Mouse (Mus musculus): Measurements from ENCODE around the gene Auts2. TPM values are rescaled to one million over a fixed set of nuclear protein-coding genes. Genes with fewer than 3 reads are reported as not detected.
A peak's percentile ranks its signal among the peaks of the same experiment; 100 is the strongest.

Gene Auts2
- polyA plus RNA-seq, 1 experiment from 2014 or later: 69.8 TPM

DNA sequence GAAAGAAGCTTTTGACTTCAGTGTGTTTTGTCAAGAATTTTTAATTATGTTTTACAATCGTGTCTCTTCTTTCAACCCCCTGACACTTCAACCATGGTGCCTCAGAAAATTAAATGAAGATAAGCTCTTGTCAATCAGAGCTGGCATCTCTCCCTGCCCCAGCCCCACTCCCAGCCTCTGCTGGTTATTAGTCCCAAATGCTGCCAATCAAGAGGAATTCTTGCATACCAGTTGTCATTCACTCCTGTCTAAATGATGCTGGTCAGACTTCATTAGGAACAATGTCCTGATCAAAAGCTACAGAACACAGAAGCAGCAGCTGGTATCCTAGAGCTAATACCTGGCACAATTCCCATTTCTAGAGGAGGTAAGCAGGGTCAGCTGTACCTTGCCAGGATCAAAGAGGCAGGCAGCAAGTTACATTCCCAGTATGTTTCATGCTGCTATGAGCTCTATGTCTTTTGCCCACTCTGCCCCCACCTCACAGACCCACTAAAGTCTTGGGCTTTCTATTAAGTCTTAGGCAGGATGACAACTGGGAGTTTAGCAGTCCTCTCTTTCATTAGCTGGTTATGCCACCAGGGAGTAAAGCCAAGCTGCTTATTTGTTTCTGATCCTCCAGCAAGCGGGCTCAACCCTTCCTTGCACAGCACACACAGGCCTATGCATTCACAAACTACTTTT is 134.1 kb downstream of the Auts2 start:
- Histone ChIP-seq H3K4me2 (no peak overlapping the region), H3K27ac (no peak overlapping the region), H3K4me1 (peaks cover 26% of the 10 kb centered on the region), H3K9ac (no peak overlapping the region), H3K27me3 (no peaks in the 10 kb centered on the region), H3K9me3 (no peaks in the 10 kb centered on the region), H3K4me3 (no peak overlapping the region), H3K36me3 (no peaks in the 10 kb centered on the region)
- ATAC-seq (ENCODE audit: insufficient number of reproducible peaks, insufficient read depth, low FRiP score, low TSS enrichment, low read depth): no peak
- 50% methylated on average over 2 of the region's 2 CpGs for WGBS

DNA sequence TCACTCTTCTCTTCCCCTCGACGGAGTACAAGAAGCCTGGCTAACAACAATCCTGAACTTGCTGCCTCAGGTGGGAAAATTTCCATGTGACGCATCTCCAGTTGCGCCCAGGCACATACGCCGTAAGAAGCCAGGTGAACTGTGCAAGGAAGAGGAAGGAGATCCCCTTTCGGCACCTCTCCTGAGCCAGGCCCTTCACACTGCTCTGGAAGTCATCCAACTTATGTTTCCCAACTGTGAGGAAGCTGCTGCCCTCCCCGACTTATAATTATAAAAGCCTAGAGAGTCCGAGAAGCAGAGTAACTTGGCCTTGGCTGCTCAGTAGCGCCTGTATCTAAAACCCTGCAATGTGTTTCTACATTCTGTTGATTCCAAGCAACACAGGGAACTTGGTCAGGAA is 142.6 kb downstream of the Auts2 start:
- Histone ChIP-seq H3K9ac (no peak overlapping the region), H3K4me3 (no peak overlapping the region), H3K27ac (no peak overlapping the region), H3K27me3 (no peaks in the 10 kb centered on the region), H3K9me3 (no peaks in the 10 kb centered on the region), H3K4me1 (peaks cover 41% of the 10 kb centered on the region), H3K36me3 (no peaks in the 10 kb centered on the region), H3K4me2 (no peak overlapping the region)
- ATAC-seq (ENCODE audit: insufficient number of reproducible peaks, insufficient read depth, low FRiP score, low TSS enrichment, low read depth): no peak
- WGBS: 70% methylated on average over 10 of the region's 10 CpGs

DNA sequence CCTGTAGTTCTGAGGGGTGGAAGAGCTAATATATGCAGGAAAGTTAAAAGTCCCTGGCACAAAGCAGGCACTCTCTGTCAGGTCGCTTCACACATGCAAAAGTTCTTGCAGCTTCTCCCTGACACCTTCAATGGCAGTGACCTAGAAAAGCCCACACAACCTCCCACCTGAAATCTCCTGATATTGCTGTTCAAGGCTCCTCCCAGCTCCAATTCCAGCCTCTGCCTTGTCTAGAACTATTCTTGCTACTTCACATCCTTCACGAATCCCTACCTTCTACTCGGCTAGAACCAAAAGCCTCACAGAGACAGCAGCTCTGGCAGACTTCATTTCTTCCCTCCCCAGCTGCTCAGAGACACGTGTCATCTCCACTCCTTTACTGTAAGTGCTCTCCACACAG is 143.7 kb downstream of the Auts2 start:
- Histone ChIP-seq H3K27ac (no peak overlapping the region), H3K9ac (no peak overlapping the region), H3K4me2 (no peak overlapping the region), H3K27me3 (no peaks in the 10 kb centered on the region), H3K4me1 (peaks cover 46% of the 10 kb centered on the region), H3K36me3 (no peaks in the 10 kb centered on the region), H3K9me3 (no peaks in the 10 kb centered on the region), H3K4me3 (no peak overlapping the region)
- WGBS: 60% methylated on average over 4 of the region's 4 CpGs
- no peak for ATAC-seq (ENCODE audit: insufficient number of reproducible peaks, insufficient read depth, low FRiP score, low TSS enrichment, low read depth)

DNA sequence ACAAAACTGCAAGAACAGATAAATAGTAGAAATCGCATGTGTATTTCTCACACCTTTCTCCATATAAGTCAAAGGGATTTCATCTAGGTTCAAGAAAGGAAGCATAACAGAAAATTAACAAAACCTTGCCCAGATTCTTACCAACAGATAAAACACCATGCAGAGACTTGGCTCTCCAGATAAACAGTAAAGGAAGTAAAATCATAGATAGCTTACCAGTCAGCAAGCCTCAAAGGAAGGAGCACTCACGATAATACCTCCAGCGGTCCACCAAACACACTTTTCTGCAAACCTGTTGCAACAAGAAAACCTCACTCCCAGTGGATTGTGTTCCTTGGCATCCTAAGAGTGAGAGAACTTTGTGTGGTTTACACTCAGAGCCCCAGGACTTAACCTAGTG is 147.2 kb downstream of the Auts2 start:
- Histone ChIP-seq H3K27me3 (no peaks in the 10 kb centered on the region), H3K36me3 (no peaks in the 10 kb centered on the region), H3K9ac (no peak overlapping the region), H3K27ac (no peak overlapping the region), H3K4me3 (no peak overlapping the region), H3K9me3 (no peaks in the 10 kb centered on the region), H3K4me2 (no peak overlapping the region), H3K4me1 (peaks cover 51% of the 10 kb centered on the region)
- no peak for ATAC-seq (ENCODE audit: insufficient number of reproducible peaks, insufficient read depth, low FRiP score, low TSS enrichment, low read depth)
- 83% methylated on average over 3 of the region's 3 CpGs for WGBS

DNA sequence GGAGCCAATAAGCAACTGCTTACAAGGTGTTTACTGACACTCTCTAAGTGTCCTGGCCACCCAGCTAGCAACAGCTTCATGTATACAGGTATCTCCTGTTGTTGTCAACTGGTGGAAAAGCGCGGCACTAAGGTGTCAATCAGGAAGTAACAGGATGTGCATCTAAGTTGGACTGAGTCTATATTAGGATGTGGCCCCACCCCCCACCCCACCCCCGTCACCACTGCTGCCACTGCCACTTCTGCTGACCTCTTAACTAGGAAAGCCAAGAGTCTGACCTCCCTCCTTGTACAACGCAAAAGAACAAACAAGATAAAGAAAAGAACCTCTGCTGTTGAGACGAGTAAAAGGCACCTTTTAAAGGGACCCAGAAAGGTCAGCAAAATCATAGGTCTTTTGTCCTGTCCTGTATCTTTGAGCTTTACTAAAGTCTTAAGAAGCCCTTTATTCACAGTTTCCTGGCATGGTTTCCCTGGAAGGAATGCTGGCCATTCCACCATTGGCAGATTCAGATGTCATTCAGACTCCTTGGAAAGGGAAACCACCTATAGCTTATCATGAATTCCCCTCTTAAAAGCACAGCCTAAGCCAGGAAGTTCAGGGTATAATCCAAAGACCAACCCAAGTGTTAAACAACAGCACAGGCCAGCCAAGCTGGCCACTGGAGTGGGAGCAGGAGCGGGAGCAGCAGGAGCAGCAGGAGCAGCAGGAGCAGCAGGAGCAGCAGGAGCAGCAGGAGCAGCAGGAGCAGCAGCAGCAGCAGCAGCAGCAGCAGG is 148.2 kb downstream of the Auts2 start:
- ATAC-seq (ENCODE audit: insufficient number of reproducible peaks, insufficient read depth, low FRiP score, low TSS enrichment, low read depth): no peak
- no peak overlapping the region for H3K27ac ChIP-seq
- H3K9ac ChIP-seq: no peak overlapping the region
- H3K9me3 ChIP-seq: no peaks in the 10 kb centered on the region
- H3K4me3 ChIP-seq: no peak overlapping the region
- H3K4me1 ChIP-seq: peaks cover 43% of the 10 kb centered on the region
- H3K27me3 ChIP-seq: no peaks in the 10 kb centered on the region
- 47% methylated on average over 6 of the region's 6 CpGs for WGBS
- H3K4me2 ChIP-seq: no peak overlapping the region
- H3K36me3 ChIP-seq: no peaks in the 10 kb centered on the region

DNA sequence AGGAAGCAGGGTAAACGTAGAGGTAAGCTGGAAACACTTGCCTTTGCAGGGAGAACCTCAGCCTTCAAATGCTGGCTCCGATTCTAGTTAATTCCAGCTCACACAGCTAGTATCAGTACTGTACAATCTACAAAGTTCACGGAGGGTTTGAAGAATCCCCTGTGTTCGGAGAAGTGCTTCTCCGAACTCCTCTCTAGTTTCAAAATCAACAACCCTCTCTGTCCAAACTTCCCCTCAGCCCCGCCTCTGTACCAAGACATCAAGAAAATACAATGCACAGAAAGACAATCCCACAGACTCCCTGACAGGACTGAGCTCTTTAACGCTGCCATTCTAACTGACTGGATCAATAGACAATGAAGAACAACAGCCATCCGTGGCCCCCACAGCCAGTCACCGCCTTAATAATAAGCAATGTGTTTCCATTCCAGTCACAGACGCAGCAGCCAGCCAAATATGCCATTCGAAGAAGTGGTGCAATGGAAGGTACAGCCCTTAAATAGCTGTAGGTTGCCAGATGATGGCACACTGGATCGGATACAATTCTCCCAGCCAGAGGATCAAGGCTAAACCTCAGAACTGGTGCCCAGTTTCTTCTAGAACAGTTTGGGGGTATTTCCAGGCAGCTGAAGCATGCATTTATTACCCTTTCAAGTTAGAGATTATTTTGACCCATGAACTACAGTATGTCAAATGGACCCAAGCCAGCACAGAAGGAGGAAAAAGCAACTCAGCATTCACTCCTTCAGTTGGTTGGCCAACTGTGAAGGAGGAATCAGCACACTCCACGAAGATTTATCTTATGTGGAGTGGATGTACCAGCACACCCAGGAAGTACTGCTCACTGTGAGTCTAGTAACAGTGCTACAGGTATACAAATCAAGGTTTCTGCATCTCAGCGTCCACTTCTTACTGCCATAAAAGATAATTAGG is 151.0 kb downstream of the Auts2 start:
- no peak overlapping the region for H3K4me3 ChIP-seq
- H3K27me3 ChIP-seq: no peaks in the 10 kb centered on the region
- H3K9me3 ChIP-seq: no peaks in the 10 kb centered on the region
- H3K36me3 ChIP-seq: no peaks in the 10 kb centered on the region
- H3K9ac ChIP-seq: no peak overlapping the region
- H3K4me1 ChIP-seq: peaks cover 28% of the 10 kb centered on the region
- no peak for ATAC-seq (ENCODE audit: insufficient number of reproducible peaks, insufficient read depth, low FRiP score, low TSS enrichment, low read depth)
- peak overlapping the region; percentile 39 for H3K27ac ChIP-seq
- 51% methylated on average over 14 of the region's 14 CpGs for WGBS
- H3K4me2 ChIP-seq: peak overlapping the region; percentile 9; the same call in 1 of the 2 replicates

DNA sequence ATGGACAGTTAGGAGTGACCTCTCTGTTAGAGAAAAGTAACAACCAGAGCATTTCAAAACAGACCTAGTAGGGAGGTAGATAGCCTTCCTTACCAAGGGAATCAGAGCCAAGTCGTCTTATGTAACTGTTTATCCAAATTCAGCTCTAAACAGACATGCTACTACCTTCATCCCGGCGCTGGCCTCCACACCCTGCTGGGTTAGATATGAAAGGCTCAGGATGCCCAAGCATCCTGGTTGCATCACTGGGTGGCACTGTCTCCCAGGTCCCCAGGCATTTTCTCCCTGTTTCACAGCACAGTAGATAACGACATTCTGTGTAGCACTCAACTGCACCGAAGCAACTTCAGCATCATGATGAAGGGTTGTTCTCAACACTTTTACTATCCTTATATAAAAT is 154.4 kb downstream of the Auts2 start:
- H3K4me3 ChIP-seq: no peak overlapping the region
- H3K9me3 ChIP-seq: no peaks in the 10 kb centered on the region
- no peak for ATAC-seq (ENCODE audit: insufficient number of reproducible peaks, insufficient read depth, low FRiP score, low TSS enrichment, low read depth)
- H3K9ac ChIP-seq: no peak overlapping the region
- peaks cover 23% of the 10 kb centered on the region for H3K4me1 ChIP-seq
- no peak overlapping the region for H3K27ac ChIP-seq
- no peaks in the 10 kb centered on the region for H3K36me3 ChIP-seq
- H3K27me3 ChIP-seq: no peaks in the 10 kb centered on the region
- H3K4me2 ChIP-seq: no peak overlapping the region
- WGBS: 80% methylated on average over 5 of the region's 5 CpGs

DNA sequence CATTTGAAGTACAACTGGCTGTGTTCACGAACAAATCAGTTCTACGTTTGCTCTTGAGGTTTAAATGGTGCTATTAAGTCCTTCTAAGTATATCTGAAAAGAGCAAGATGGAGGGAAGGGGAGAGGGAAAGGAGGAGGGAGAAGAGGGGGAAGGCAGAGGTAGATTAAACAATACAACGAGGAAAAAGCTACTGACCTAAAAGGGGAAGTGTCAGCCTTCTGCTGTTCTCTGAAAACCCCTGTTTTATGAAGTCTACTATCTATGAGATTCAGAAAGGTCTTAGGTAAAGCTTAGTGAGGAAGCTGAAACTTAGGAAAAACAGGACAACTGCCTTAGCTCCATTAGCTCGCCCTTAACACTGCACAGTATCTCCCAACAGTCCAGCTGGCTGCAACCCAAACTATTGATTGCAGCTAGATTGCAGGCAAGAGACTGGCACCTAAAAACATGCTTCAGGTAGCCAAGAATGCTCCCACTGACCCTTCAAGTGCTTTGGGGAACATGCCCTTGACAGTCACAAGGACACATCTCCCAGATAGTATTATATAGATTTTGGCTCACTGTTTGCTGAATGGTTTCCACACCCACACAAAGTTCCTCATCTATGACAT is 157.8 kb downstream of the Auts2 start:
- no peak for ATAC-seq (ENCODE audit: insufficient number of reproducible peaks, insufficient read depth, low FRiP score, low TSS enrichment, low read depth)
- H3K9me3 ChIP-seq: no peaks in the 10 kb centered on the region
- H3K4me3 ChIP-seq: no peak overlapping the region
- H3K4me1 ChIP-seq: peaks cover 22% of the 10 kb centered on the region
- H3K36me3 ChIP-seq: no peaks in the 10 kb centered on the region
- H3K4me2 ChIP-seq: no peak overlapping the region
- H3K9ac ChIP-seq: no peak overlapping the region
- no peak overlapping the region for H3K27ac ChIP-seq
- 55% methylated on average over 4 of the region's 4 CpGs for WGBS
- H3K27me3 ChIP-seq: no peaks in the 10 kb centered on the region

DNA sequence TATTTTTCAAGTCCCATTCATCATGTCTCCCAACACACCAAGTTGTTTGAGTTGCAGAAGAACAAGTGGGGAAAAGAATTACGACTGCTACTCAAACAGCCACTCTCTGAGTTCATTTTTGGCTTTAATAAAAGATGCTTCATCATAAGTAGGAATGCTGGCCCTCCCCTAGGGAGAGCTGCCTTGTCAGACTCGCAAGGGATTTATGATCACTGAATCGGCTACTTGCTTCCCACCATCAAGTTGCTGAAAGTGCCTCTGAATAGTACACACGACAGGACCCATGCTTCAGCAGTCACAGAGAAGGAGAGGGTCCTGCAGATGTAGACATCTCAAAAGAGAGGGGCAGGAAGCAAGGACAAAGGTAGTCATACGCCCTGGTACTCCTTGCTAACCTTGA is 162.9 kb downstream of the Auts2 start:
- no peak for ATAC-seq (ENCODE audit: insufficient number of reproducible peaks, insufficient read depth, low FRiP score, low TSS enrichment, low read depth)
- Histone ChIP-seq H3K4me3 (no peak overlapping the region), H3K4me1 (peaks cover 25% of the 10 kb centered on the region), H3K4me2 (no peak overlapping the region), H3K36me3 (no peaks in the 10 kb centered on the region), H3K9me3 (no peaks in the 10 kb centered on the region), H3K27ac (no peak overlapping the region), H3K27me3 (no peaks in the 10 kb centered on the region), H3K9ac (no peak overlapping the region)
- WGBS: 69% methylated on average over 5 of the region's 5 CpGs

DNA sequence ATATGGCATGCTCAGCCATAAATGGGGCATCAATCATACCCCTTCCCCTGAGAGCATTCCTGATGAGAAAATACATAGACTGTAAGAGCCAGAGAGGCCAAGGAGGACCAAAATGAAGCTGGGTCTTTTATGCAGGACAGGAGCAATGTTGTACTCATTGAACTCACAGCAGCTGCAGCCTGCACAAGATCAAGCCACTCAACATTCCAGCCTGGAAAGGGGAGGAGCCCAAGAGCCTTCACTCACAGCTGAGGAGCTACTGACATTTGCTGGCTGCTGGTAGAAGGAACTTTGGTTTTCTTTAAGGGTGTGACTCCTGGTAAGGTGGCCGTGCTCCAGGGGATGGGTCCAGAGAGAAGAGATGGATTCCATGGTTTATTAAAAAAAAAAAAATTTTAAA is 164.2 kb downstream of the Auts2 start:
- Histone ChIP-seq H3K9me3 (no peaks in the 10 kb centered on the region), H3K36me3 (no peaks in the 10 kb centered on the region), H3K4me2 (no peak overlapping the region), H3K4me3 (no peak overlapping the region), H3K27me3 (no peaks in the 10 kb centered on the region), H3K9ac (no peak overlapping the region), H3K27ac (no peak overlapping the region), H3K4me1 (peaks cover 25% of the 10 kb centered on the region)
- no peak for ATAC-seq (ENCODE audit: insufficient number of reproducible peaks, insufficient read depth, low FRiP score, low TSS enrichment, low read depth)
- WGBS: 89% methylated on average over 1 of the region's 1 CpGs

DNA sequence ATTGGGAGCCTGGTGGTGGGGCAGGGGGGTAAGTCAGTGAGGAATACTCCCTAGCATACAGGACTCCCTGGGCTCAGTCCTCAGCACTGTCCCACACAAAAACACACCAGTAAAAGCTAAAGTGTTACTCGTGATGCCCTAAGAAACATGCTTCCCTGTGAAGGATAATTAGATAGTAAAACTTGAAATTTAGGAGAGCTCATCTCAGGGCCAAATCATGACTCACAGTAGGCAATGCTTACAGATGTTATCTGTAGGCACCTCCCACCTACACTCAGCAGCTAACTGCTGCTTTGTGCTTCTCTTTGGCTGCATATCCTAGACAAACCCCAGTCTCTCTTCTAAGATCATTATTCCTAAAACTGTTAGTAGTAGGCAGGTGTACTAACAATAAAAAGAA is 168.0 kb downstream of the Auts2 start:
- no peak for ATAC-seq (ENCODE audit: insufficient number of reproducible peaks, insufficient read depth, low FRiP score, low TSS enrichment, low read depth)
- H3K4me1 ChIP-seq: peaks cover 26% of the 10 kb centered on the region
- H3K9me3 ChIP-seq: no peaks in the 10 kb centered on the region
- H3K27ac ChIP-seq: no peak overlapping the region
- H3K4me2 ChIP-seq: no peak overlapping the region
- 59% methylated on average over 1 of the region's 1 CpGs for WGBS
- no peak overlapping the region for H3K9ac ChIP-seq
- no peak overlapping the region for H3K4me3 ChIP-seq
- H3K27me3 ChIP-seq: no peaks in the 10 kb centered on the region
- no peaks in the 10 kb centered on the region for H3K36me3 ChIP-seq
